Mouse (Mus musculus) intestine, embryonic 14.5 days (tissue): ENCODE results near the gene Iqsec2. TPM values are rescaled to one million over a fixed set of nuclear protein-coding genes. Genes with fewer than 3 reads are reported as not detected.
"Not testable (repeated sequence)": the region's sequence is repeated elsewhere in the genome, so short reads cannot be mapped to it uniquely, and the experiment has no call there.

Experiments used
- ATAC-seq: fragments of 200-750 bp; cut with Nextera tagmentation; replicated peaks from 2 replicates; pipeline ENCODE4 v1.8.0; 2017; ENCODE audit warnings: low read depth, moderate number of reproducible peaks, moderate TSS enrichment, moderate library complexity; ENCODE audit not compliant: low FRiP score, low TSS enrichment
- DNase-seq: peaks from one replicate; pipeline ENCODE4 v3.0.0-alpha.2; 2018; ENCODE audit warnings: low spot score
- H3K27ac ChIP-seq: fragments of 300-500 bp; sonication (generic); 2 replicates; pipeline ENCODE4 v1.5.1; 2014; ENCODE audit warnings: low read depth, mild to moderate bottlenecking, control low read depth
- H3K27me3 ChIP-seq: fragments of 300-500 bp; sonication (generic); replicated peaks from 2 replicates; pipeline ENCODE4 v1.6.1; 2014; ENCODE audit warnings: low read length, control low read depth; ENCODE audit not compliant: control insufficient read depth, insufficient read depth
- H3K36me3 ChIP-seq: fragments of 300-500 bp; sonication (generic); 2 replicates; pipeline ENCODE4 v1.6.1; 2014; ENCODE audit warnings: low read length, control low read depth; ENCODE audit not compliant: control insufficient read depth, insufficient read depth
- H3K4me1 ChIP-seq: fragments of 300-500 bp; sonication (generic); replicated peaks from 2 replicates; pipeline ENCODE4 v1.6.1; 2014; ENCODE audit warnings: low read length, control low read depth, mixed read lengths; ENCODE audit not compliant: control insufficient read depth, insufficient read depth
- H3K4me2 ChIP-seq: fragments of 300-500 bp; sonication (generic); 2 replicates; pipeline ENCODE4 v1.6.1; 2014; ENCODE audit warnings: low read length
- H3K4me3 ChIP-seq: fragments of 300-500 bp; sonication (generic); 2 replicates; pipeline ENCODE4 v1.5.1; 2014; ENCODE audit warnings: low read depth, low read length, control low read depth, mixed read lengths
- H3K9ac ChIP-seq: fragments of 300-500 bp; sonication (generic); 2 replicates; pipeline ENCODE4 v1.6.1; 2014; ENCODE audit warnings: mild to moderate bottlenecking, low read length
- H3K9me3 ChIP-seq: fragments of 300-500 bp; sonication (generic); 2 replicates; pipeline ENCODE4 v1.6.1; 2016; ENCODE audit warnings: low read length, control low read depth; ENCODE audit not compliant: control insufficient read depth
- WGBS: fragments of 180-500 bp; shearing (Covaris S2); extraction: QIAGEN DNeasy Blood & Tissue Kit; methylation state at CpG from one replicate; pipeline ENCODE4 v1.1.7; 2014; 5-methylcytosine and 5-hydroxymethylcytosine counted together
- polyA plus RNA-seq: library from polyadenylated mRNA; unstranded; fragments of >200 nt; fragmentation: Nextera tagmentation; extraction: Ambion mirVana; gene quantifications from 2 replicates; pipeline ENCODE4 v1.2.1, GENCODE M21; 2014

Iqsec2 gene
- polyA plus RNA-seq, 1 experiment from 2014 or later, result 3.4 TPM

GRCm38 (mm10) chrX:152221721-152222120 is 77.7 kb downstream of the Iqsec2 start:
- H3K4me3 ChIP-seq, result no peak overlapping the region
- no peaks in the 10 kb centered on the region for H3K4me1 ChIP-seq
- no peak overlapping the region for H3K27ac ChIP-seq
- H3K9ac ChIP-seq, result no peak overlapping the region
- no peaks in the 10 kb centered on the region for H3K36me3 ChIP-seq
- ATAC-seq, result no peak
- WGBS, result 76% methylated on average over 4 of the region's 4 CpGs
- no peak overlapping the region for H3K4me2 ChIP-seq
- no peak for DNase-seq
- H3K9me3 ChIP-seq, result no peaks in the 10 kb centered on the region
- H3K27me3 ChIP-seq, result peaks cover 23% of the 10 kb centered on the region

GRCm38 (mm10) chrX:152222226-152222625 is 78.2 kb downstream of the Iqsec2 start:
- Histone ChIP-seq H3K9ac (no peak overlapping the region), H3K27ac (no peak overlapping the region), H3K4me2 (no peak overlapping the region), H3K4me1 (no peaks in the 10 kb centered on the region), H3K27me3 (peaks cover 21% of the 10 kb centered on the region), H3K9me3 (no peaks in the 10 kb centered on the region), H3K36me3 (no peaks in the 10 kb centered on the region), H3K4me3 (no peak overlapping the region)
- WGBS, result 67% methylated on average over 9 of the region's 9 CpGs
- DNase-seq (no peak), ATAC-seq (no peak)

GRCm38 (mm10) chrX:152223313-152223712 is 79.2 kb downstream of the Iqsec2 start:
- WGBS, result 88% methylated on average over 6 of the region's 6 CpGs
- no peak for ATAC-seq
- Histone ChIP-seq H3K27ac (no peak overlapping the region), H3K36me3 (no peaks in the 10 kb centered on the region), H3K4me2 (no peak overlapping the region), H3K4me1 (no peaks in the 10 kb centered on the region), H3K27me3 (peaks cover 22% of the 10 kb centered on the region), H3K4me3 (no peak overlapping the region), H3K9ac (no peak overlapping the region), H3K9me3 (no peaks in the 10 kb centered on the region)
- DNase-seq, result no peak

DNA sequence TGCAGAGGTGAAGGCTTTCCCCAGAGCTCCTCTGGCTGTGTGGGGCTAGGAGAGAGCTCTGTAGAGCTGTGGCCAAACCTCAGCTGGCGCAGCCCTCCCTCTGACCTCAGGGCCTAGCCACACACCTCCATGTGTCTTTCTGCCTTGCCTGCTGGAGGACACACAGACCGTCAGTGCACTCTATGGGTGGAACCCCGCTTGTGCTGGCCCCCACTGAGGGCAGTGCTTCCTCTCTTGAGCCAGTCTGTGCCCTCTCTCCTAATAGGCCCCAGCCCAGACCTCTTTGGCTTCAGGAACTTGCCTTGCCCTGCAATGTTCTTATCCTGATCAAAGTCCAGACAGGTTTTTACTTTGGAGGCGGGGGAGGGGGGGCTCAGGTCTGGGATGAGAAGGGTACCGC is 80.2 kb downstream of the Iqsec2 start:
- Histone ChIP-seq H3K27me3 (peaks cover 13% of the 10 kb centered on the region; the same call in 1 of the 2 replicates), H3K9me3 (no peaks in the 10 kb centered on the region), H3K9ac (no peak overlapping the region), H3K36me3 (no peaks in the 10 kb centered on the region), H3K4me1 (no peaks in the 10 kb centered on the region), H3K27ac (no peak overlapping the region), H3K4me3 (no peak overlapping the region), H3K4me2 (no peak overlapping the region)
- 61% methylated on average over 5 of the region's 5 CpGs for WGBS
- no peak for DNase-seq
- 0 out of 2 replicates have a peak, but pooled peaks have one; percentile 13 for ATAC-seq

GRCm38 (mm10) chrX:152232781-152233763 is 89.0 kb downstream of the Iqsec2 start, which contains the start of gene Kdm5c:
Kdm5c (plus strand) TSS chrX:152233020.
- WGBS, result under 1% methylated on average over 69 of the region's 69 CpGs
- Histone ChIP-seq H3K27me3 (no peaks in the 10 kb centered on the region), H3K9me3 (no peaks in the 10 kb centered on the region), H3K27ac (peak within 1 kb of the TSS; percentile 64), H3K36me3 (peaks cover 9% of the 10 kb centered on the region), H3K9ac (peak within 1 kb of the TSS; percentile 92), H3K4me1 (peaks cover 11% of the 10 kb centered on the region), H3K4me3 (peak within 1 kb of the TSS; percentile 90), H3K4me2 (peak within 1 kb of the TSS; percentile 82)
- peak; percentile 93 for DNase-seq
- peak; percentile 97 for ATAC-seq

GRCm38 (mm10) chrX:152234125-152234524 is 90.1 kb downstream of the Iqsec2 start:
- 17% methylated on average over 3 of the region's 3 CpGs for WGBS
- H3K27ac ChIP-seq, result no peak overlapping the region
- no peaks in the 10 kb centered on the region for H3K9me3 ChIP-seq
- peaks cover 20% of the 10 kb centered on the region for H3K36me3 ChIP-seq
- peak overlapping the region; percentile 82 for H3K4me2 ChIP-seq
- ATAC-seq (no peak), DNase-seq (no peak)
- H3K4me1 ChIP-seq, result peaks cover 11% of the 10 kb centered on the region
- H3K9ac ChIP-seq, result peak overlapping the region; percentile 92
- no peaks in the 10 kb centered on the region for H3K27me3 ChIP-seq
- H3K4me3 ChIP-seq, result peak overlapping the region; percentile 90

GRCm38 (mm10) chrX:152235758-152236157 is 91.7 kb downstream of the Iqsec2 start:
- Histone ChIP-seq H3K27ac (no peak overlapping the region), H3K9ac (no peak overlapping the region), H3K4me1 (peaks cover 11% of the 10 kb centered on the region), H3K4me2 (no peak overlapping the region), H3K4me3 (no peak overlapping the region), H3K27me3 (no peaks in the 10 kb centered on the region), H3K36me3 (peaks cover 35% of the 10 kb centered on the region), H3K9me3 (no peaks in the 10 kb centered on the region)
- ATAC-seq (no peak), DNase-seq (no peak)
- 59% methylated on average over 2 of the region's 2 CpGs for WGBS

DNA sequence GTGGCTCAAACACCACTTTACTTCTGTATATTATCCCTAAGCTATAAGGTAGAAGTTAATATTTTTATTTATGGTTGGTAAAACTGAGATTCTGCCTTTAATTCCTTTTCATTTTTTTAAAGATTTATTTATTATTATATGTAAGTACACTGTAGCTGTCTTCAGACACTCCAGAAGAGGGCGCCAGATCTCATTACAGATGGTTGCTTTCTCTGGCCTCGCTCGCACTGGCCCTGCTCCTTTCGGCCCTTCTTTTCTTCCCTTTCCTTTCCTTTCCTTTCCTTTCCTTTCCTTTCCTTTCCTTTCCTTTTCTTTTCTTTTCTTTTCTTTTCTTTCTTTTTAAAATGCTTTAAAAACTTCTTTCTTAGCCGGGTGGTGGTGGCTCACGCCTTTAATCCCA is 99.1 kb downstream of the Iqsec2 start:
- H3K4me1 ChIP-seq, DNase-seq, H3K27ac ChIP-seq, H3K27me3 ChIP-seq, H3K4me2 ChIP-seq, H3K4me3 ChIP-seq, ATAC-seq, H3K9me3 ChIP-seq, H3K9ac ChIP-seq: not testable (repeated sequence)
- peaks cover 94% of the 10 kb centered on the region for H3K36me3 ChIP-seq
- 83% methylated on average over 6 of the region's 6 CpGs for WGBS
